ENCODE assay signal across 8 mouse cellular contexts in the genomic region with DNA sequence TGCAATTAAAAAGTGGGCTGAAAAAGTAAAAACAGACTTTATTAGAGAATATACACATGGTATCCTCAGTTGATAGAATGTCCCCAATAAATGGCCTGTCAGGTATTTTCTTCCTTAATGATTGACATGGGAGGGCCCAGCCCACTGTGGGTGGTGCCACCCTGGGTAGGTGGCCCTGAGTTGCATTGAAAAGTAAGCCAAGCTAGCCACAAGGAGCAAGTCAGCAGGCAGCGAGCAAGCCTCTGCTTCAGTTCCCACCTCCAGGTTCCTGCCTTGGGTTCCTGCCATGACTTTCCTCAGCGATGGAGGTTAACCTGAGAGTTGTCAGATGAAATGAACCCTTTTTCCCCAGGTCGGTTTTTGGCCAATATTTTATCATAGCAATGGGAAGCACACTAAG. TPM values are rescaled to one million over a fixed set of nuclear protein-coding genes. Genes with fewer than 3 reads are reported as not detected.
DNase-seq lines count a peak whose midpoint lies in the region; ATAC-seq and TF ChIP-seq lines count a peak whose summit lies in the region.

No protein-coding gene starts in this region.

- H3K4me2 ChIP-seq in heart, embryonic 14.5 days (ENCODE audit: low read length), result peak overlapping the region; percentile 90; the same call in 1 of the 2 replicates
- H3K4me2 ChIP-seq in CH12.LX (ENCODE audit: insufficient read depth, low read depth, poor library complexity, severe bottlenecking), result peak overlapping the region; percentile 53
- H3K4me2 ChIP-seq in embryonic facial prominence, embryonic 11.5 days (ENCODE audit: low read depth, low read length), result no peak overlapping the region
- H3K4me2 ChIP-seq in limb, embryonic 13.5 days (replicated peaks), result peak overlapping the region; percentile 86

- dilution Hi-C loops in CH12.LX (cut with MboI; ENCODE audit: extremely low pct_ligation_motif_present, extremely low pct_unique_long_range_greater_than_20kb, low sequenced_read_pairs), result no loop called here

- H3K4me3 ChIP-seq in heart, embryonic 14.5 days (ENCODE audit: control insufficient read depth in 1 of 2, insufficient read depth in 1 of 2, low read depth in 1 of 2, low read length in 2 of 2), result peak overlapping the region in 1 of 2 experiments; percentile 98; a peak in 1 of 4 replicates
- H3K4me3 ChIP-seq in CH12.LX (replicated peaks in 1 of 3; ENCODE audit: low read depth in 2 of 3, low read length in 2 of 3, poor library complexity in 1 of 3), result peak overlapping the region; percentile 9 to 99 (median 72)
- peak overlapping the region; percentile 84; the same call in 1 of the 2 replicates for H3K4me3 ChIP-seq in embryonic facial prominence, embryonic 11.5 days (ENCODE audit: low read depth, low read length)
- no peak overlapping the region for H3K4me3 ChIP-seq in limb, embryonic 13.5 days
- no peak overlapping the region for H3K4me3 ChIP-seq in lung, adult 2 months (replicated peaks; ENCODE audit: extremely low read depth, low read depth, low read length)

- H3K4me1 ChIP-seq in heart, embryonic 14.5 days (ENCODE audit: control insufficient read depth in 2 of 2, insufficient read depth in 2 of 2, low read length in 2 of 2), result peaks cover 0 to 11% of the 10 kb centered on the region in 2 experiments; a peak in 3 of 4 replicates
- H3K4me1 ChIP-seq in CH12.LX (ENCODE audit: control insufficient read depth in 1 of 2, insufficient read depth in 2 of 2), result peaks cover 2 to 22% of the 10 kb centered on the region in 2 experiments; a peak in 3 of 4 replicates
- H3K4me1 ChIP-seq in embryonic facial prominence, embryonic 11.5 days (ENCODE audit: control insufficient read depth, insufficient read depth, low read length), result no peaks in the 10 kb centered on the region
- H3K4me1 ChIP-seq in limb, embryonic 13.5 days, result peaks cover 7% of the 10 kb centered on the region
- peaks cover 5% of the 10 kb centered on the region for H3K4me1 ChIP-seq in lung, adult 2 months (ENCODE audit: control insufficient read depth, insufficient read depth, low read length)

- peaks cover 11% of the 10 kb centered on the region for H3K36me3 ChIP-seq in heart, embryonic 14.5 days (ENCODE audit: control insufficient read depth, insufficient read depth, low read length)
- peaks cover 10 to 18% of the 10 kb centered on the region in 2 experiments for H3K36me3 ChIP-seq in CH12.LX (replicated peaks in 1 of 2; ENCODE audit: control insufficient read depth in 1 of 2, insufficient read depth in 1 of 2, low read length in 1 of 2)
- no peaks in the 10 kb centered on the region for H3K36me3 ChIP-seq in embryonic facial prominence, embryonic 11.5 days (replicated peaks; ENCODE audit: control insufficient read depth, insufficient read depth, low read depth, low read length)
- H3K36me3 ChIP-seq in limb, embryonic 13.5 days, result peaks cover 11% of the 10 kb centered on the region

- H3K27me3 ChIP-seq in heart, embryonic 14.5 days (ENCODE audit: control insufficient read depth, insufficient read depth, low read length), result no peaks in the 10 kb centered on the region
- H3K27me3 ChIP-seq in CH12.LX (replicated peaks), result no peaks in the 10 kb centered on the region
- H3K27me3 ChIP-seq in embryonic facial prominence, embryonic 11.5 days (ENCODE audit: control insufficient read depth, insufficient read depth, low read length), result no peaks in the 10 kb centered on the region
- no peaks in the 10 kb centered on the region for H3K27me3 ChIP-seq in limb, embryonic 13.5 days

- no peak overlapping the region for H3K27ac ChIP-seq in heart, embryonic 14.5 days (replicated peaks in 1 of 2; ENCODE audit: control insufficient read depth in 1 of 2, insufficient read depth in 1 of 2, low read depth in 2 of 2, low read length in 2 of 2)
- H3K27ac ChIP-seq in CH12.LX (ENCODE audit: insufficient read depth, low read depth), result no peak overlapping the region
- no peak overlapping the region for H3K27ac ChIP-seq in embryonic facial prominence, embryonic 11.5 days (replicated peaks; ENCODE audit: low read depth, low read length)
- no peak overlapping the region for H3K27ac ChIP-seq in limb, embryonic 13.5 days

- DNase-seq in heart, postnatal 4 days, result no peak
- DNase-seq in CH12.LX (ENCODE audit: extremely low read depth), result peak; percentile 57
- no peak for DNase-seq in embryonic facial prominence, embryonic 11.5 days (ENCODE audit: low spot score)
- DNase-seq in right cerebral cortex, postnatal 14 days, result no peak
- DNase-seq in frontal cortex, postnatal 10 days (ENCODE audit: low spot score in 2 of 2), result no peak
- DNase-seq in lung, adult 2 months, result no peak

- no peak for TF ChIP-seq CTCF in CH12.LX (conservative IDR thresholded peaks at IDR 0.05 in 1 of 2, IDR thresholded peaks at IDR 0.05 in 1 of 2; ENCODE audit: low read depth in 2 of 2, low read length in 2 of 2)
- no peak for TF ChIP-seq CTCF in lung, adult 2 months (IDR thresholded peaks at IDR 0.05; ENCODE audit: insufficient read depth, low read length)

- TF ChIP-seq EP300 in CH12.LX (IDR thresholded peaks at IDR 0.05; ENCODE audit: low read length), result no peak

- no peak overlapping the region for H3K9ac ChIP-seq in heart, embryonic 14.5 days (ENCODE audit: low read length)
- H3K9ac ChIP-seq in CH12.LX (ENCODE audit: insufficient read depth, low read depth), result peak overlapping the region; percentile 89; the same call in 1 of the 2 replicates
- no peak overlapping the region for H3K9ac ChIP-seq in embryonic facial prominence, embryonic 11.5 days (replicated peaks; ENCODE audit: low read length)
- H3K9ac ChIP-seq in limb, embryonic 13.5 days, result no peak overlapping the region

- WGBS in heart, embryonic 14.5 days, result 81% methylated on average over 3 of the region's 3 CpGs
- 84% methylated on average over 3 of the region's 3 CpGs for WGBS in embryonic facial prominence, embryonic 11.5 days
- 80% methylated on average over 3 of the region's 3 CpGs for WGBS in limb, embryonic 13.5 days
- 85% methylated on average over 3 of the region's 3 CpGs for WGBS in lung, adult 2 months

- H3K79me2 ChIP-seq in CH12.LX (replicated peaks; ENCODE audit: control insufficient read depth, extremely low read depth, insufficient read depth, poor library complexity, severe bottlenecking), result peaks cover 26% of the 10 kb centered on the region

- H3K9me3 ChIP-seq in heart, embryonic 14.5 days (ENCODE audit: control insufficient read depth, low read length), result no peaks in the 10 kb centered on the region
- H3K9me3 ChIP-seq in CH12.LX (replicated peaks; ENCODE audit: low read length), result no peaks in the 10 kb centered on the region
- no peaks in the 10 kb centered on the region for H3K9me3 ChIP-seq in embryonic facial prominence, embryonic 11.5 days (replicated peaks; ENCODE audit: control insufficient read depth, low read length)
- H3K9me3 ChIP-seq in limb, embryonic 13.5 days, result no peaks in the 10 kb centered on the region

- ATAC-seq in heart, embryonic 14.5 days (ENCODE audit: insufficient number of reproducible peaks, insufficient read depth, low FRiP score, low read depth), result no peak
- no peak for ATAC-seq in embryonic facial prominence, embryonic 11.5 days (replicated peaks; ENCODE audit: insufficient number of reproducible peaks, low FRiP score, low TSS enrichment, low read depth)
- no peak for ATAC-seq in limb, embryonic 13.5 days (ENCODE audit: low FRiP score, low read depth)

- in situ Hi-C loops in CH12.LX (cut with MboI; ENCODE audit: low pct_ligation_motif_present, low pct_unique_long_range_greater_than_20kb, low sequenced_read_pairs), result no loop called here

- peak; percentile 61 for TF ChIP-seq POLR2A in CH12.LX (IDR thresholded peaks at IDR 0.05; ENCODE audit: low read depth, low read length)
- no peak for TF ChIP-seq POLR2A in lung, adult 2 months (IDR thresholded peaks at IDR 0.05; ENCODE audit: borderline replicate concordance, extremely low read depth, low read depth, low read length)

- TF ChIP-seq RAD21 in CH12.LX (IDR thresholded peaks at IDR 0.05; ENCODE audit: low read depth, low read length), result no peak

TF ChIP-seq in CH12.LX, 34 proteins besides CTCF, POLR2A, EP300 and RAD21 (continues in another document):
- TF ChIP-seq IRF4 (IDR thresholded peaks at IDR 0.05; ENCODE audit: low read depth, low read length) (no peak), UBTF (IDR thresholded peaks at IDR 0.05; ENCODE audit: low read depth, low read length) (no peak), USF2 (conservative IDR thresholded peaks at IDR 0.05; ENCODE audit: low read depth, low read length) (no peak), MYC (IDR thresholded peaks at IDR 0.05; ENCODE audit: low read depth, low read length) (no peak), ZC3H11A (IDR thresholded peaks at IDR 0.05; ENCODE audit: low read depth, low read length) (no peak), TBP (conservative IDR thresholded peaks at IDR 0.05; ENCODE audit: low read depth, low read length) (no peak), NRF1 (IDR thresholded peaks at IDR 0.05; ENCODE audit: low read depth, low read length) (no peak), KAT2A (IDR thresholded peaks at IDR 0.05; ENCODE audit: insufficient replicate concordance, low read length) (no peak), SMC3 (IDR thresholded peaks at IDR 0.05; ENCODE audit: low read depth, low read length) (no peak), ELF1 (IDR thresholded peaks at IDR 0.05; ENCODE audit: low read depth, low read length) (no peak), ZMIZ1 (IDR thresholded peaks at IDR 0.05; ENCODE audit: low read depth, low read length) (peak; percentile 65; the same call in 1 of the 2 replicates), MAZ (IDR thresholded peaks at IDR 0.05; ENCODE audit: low read depth, low read length) (no peak), JUND (conservative IDR thresholded peaks at IDR 0.05; ENCODE audit: low read depth, low read length) (no peak), ZNF384 (IDR thresholded peaks at IDR 0.05; ENCODE audit: low read depth, low read length) (no peak), NELFE (IDR thresholded peaks at IDR 0.05; ENCODE audit: low read depth, low read length) (peak; percentile 56), BHLHE40 (IDR thresholded peaks at IDR 0.05; ENCODE audit: low read depth, low read length) (no peak), ETS1 (conservative IDR thresholded peaks at IDR 0.05; ENCODE audit: low read depth, low read length) (no peak), MAFK (IDR thresholded peaks at IDR 0.05; ENCODE audit: insufficient replicate concordance, low read length) (no peak), MXI1 (IDR thresholded peaks at IDR 0.05; ENCODE audit: low read depth, low read length) (0 out of 2 replicates have a peak, but pooled peaks have one; percentile 30)

RNA-seq across cellular contexts. Expression of a gene that starts 0.9 kb away (rescaled TPM):
- polyA plus RNA-seq in heart, embryonic 14.5 days (2014; fragmentation: Nextera tagmentation; extraction: Ambion mirVana), result 225 and 243 TPM in 2 replicates
- 100 to 1,000 TPM; 145 to 152 TPM for total RNA-seq in heart, postnatal 4 days (2021)
- total RNA-seq in CH12.LX (2012; rRNA removed), result 273 and 298 TPM in 2 replicates
- 558 and 637 TPM in 2 replicates for total RNA-seq in CH12.LX (2014; rRNA removed)
- polyA plus RNA-seq in CH12.LX (2012; ENCODE audit: insufficient read length, low read depth), result 233 and 268 TPM in 2 replicates
- polyA plus RNA-seq in embryonic facial prominence, embryonic 11.5 days (2014; fragmentation: Nextera tagmentation; extraction: Ambion mirVana), result 342 and 351 TPM in 2 replicates
- 279 and 288 TPM in 2 replicates for polyA plus RNA-seq in limb, embryonic 13.5 days (2015; fragmentation: Nextera tagmentation; extraction: Ambion mirVana)
- 15.5 and 24.7 TPM in 2 replicates for polyA plus RNA-seq in lung, adult 2 months (2012; rRNA removed)

Comparison
In these comparisons a context has a peak if more than half of its experiments do, and no peak if none do; other contexts are left out.
1. H3K4me3 ChIP-seq: peak in CH12.LX (3 of 3) and embryonic facial prominence, embryonic 11.5 days (single experiment); none in limb, embryonic 13.5 days (single experiment) and lung, adult 2 months (single experiment).